23 mouse cellular contexts compared by ENCODE assay signal in genomic region chr13:13989135-13989534, GRCm38 (mm10).
"Had no signal": no experiment of that assay in that cellular context is flagged by ENCODE, and none has a peak within 500 bp of the region (broad histone marks: within the 10 kb centered on the region; RNA-seq: fewer than 3 reads in every experiment).

No protein-coding gene starts in this region.

- H3K4me3 ChIP-seq: limb, embryonic 12.5 days; limb, embryonic 15.5 days; liver, embryonic 12.5 days; liver, embryonic 15.5 days; lung, embryonic 15.5 days; midbrain, embryonic 10.5 days; midbrain, embryonic 13.5 days; myocyte; neural tube, embryonic 13.5 days had no signal

- H3K9me3 ChIP-seq: limb, embryonic 12.5 days; limb, embryonic 15.5 days; liver, embryonic 12.5 days; liver, embryonic 15.5 days; lung, embryonic 15.5 days; midbrain, embryonic 10.5 days; midbrain, embryonic 13.5 days; neural tube, embryonic 13.5 days had no signal

- H3K27me3 ChIP-seq: limb, embryonic 12.5 days; limb, embryonic 15.5 days; liver, embryonic 12.5 days; liver, embryonic 15.5 days; lung, embryonic 15.5 days; midbrain, embryonic 13.5 days; neural tube, embryonic 13.5 days had no signal

- H3K27ac ChIP-seq: limb, embryonic 12.5 days; limb, embryonic 15.5 days; liver, embryonic 12.5 days; liver, embryonic 15.5 days; lung, embryonic 15.5 days; midbrain, embryonic 10.5 days; midbrain, embryonic 13.5 days; neural tube, embryonic 13.5 days; stomach, postnatal 0 days had no signal

- H3K9ac ChIP-seq: limb, embryonic 12.5 days; limb, embryonic 15.5 days; liver, embryonic 12.5 days; liver, embryonic 15.5 days; lung, embryonic 15.5 days; midbrain, embryonic 13.5 days; neural tube, embryonic 13.5 days had no signal

- DNase-seq: kidney, adult 18-20 months; kidney, adult 9 months; kidney, postnatal 14 days; kidney, postnatal 4 days; left cerebral cortex, postnatal 4 days; lung, adult 18-20 months; lung, postnatal 10 days; lung, postnatal 4 days; right cerebral cortex, adult 18-20 months; right cerebral cortex, postnatal 14 days; right cerebral cortex, postnatal 4 days; thymus, adult 2 months; thymus, postnatal 25 days had no signal

- H3K4me1 ChIP-seq: limb, embryonic 15.5 days; liver, embryonic 12.5 days; liver, embryonic 15.5 days; lung, embryonic 15.5 days; midbrain, embryonic 10.5 days; midbrain, embryonic 13.5 days; neural tube, embryonic 13.5 days had no signal
